Mouse (Mus musculus): ENCODE results near the gene Enox1. TPM values are rescaled to one million over a fixed set of nuclear protein-coding genes. Genes with fewer than 3 reads are reported as not detected.

Gene Enox1
- polyA plus RNA-seq, 1 experiment from 2014 or later = 7.7 TPM

GRCm38 (mm10) chr14:77343662-77344340 lies 187.2 kb downstream of the Enox1 start:
- Histone ChIP-seq H3K27ac (ENCODE audit: low read length) (peak overlapping the region; percentile 25; the same call in 1 of the 2 replicates), H3K9me3 (ENCODE audit: low read length) (no peaks in the 10 kb centered on the region), H3K4me3 (ENCODE audit: low read length) (no peak overlapping the region), H3K4me2 (replicated peaks; ENCODE audit: low read depth, low read length) (no peak overlapping the region), H3K27me3 (ENCODE audit: insufficient read depth, low read length) (no peaks in the 10 kb centered on the region), H3K4me1 (ENCODE audit: insufficient read depth, low read length) (0 out of 2 replicates have a peak, but pooled peaks cover 4% of the 10 kb centered on the region), H3K9ac (replicated peaks; ENCODE audit: low read length) (no peak overlapping the region), H3K36me3 (ENCODE audit: insufficient read depth, low read length) (no peaks in the 10 kb centered on the region)
- ATAC-seq (ENCODE audit: low FRiP score, low TSS enrichment) = no peak
- WGBS = 67% methylated on average over 11 of the region's 11 CpGs

GRCm38 (mm10) chr14:77346296-77346695 lies 189.7 kb downstream of the Enox1 start:
- Histone ChIP-seq H3K27me3 (ENCODE audit: insufficient read depth, low read length) (no peaks in the 10 kb centered on the region), H3K9me3 (ENCODE audit: low read length) (no peaks in the 10 kb centered on the region), H3K36me3 (ENCODE audit: insufficient read depth, low read length) (no peaks in the 10 kb centered on the region), H3K4me2 (replicated peaks; ENCODE audit: low read depth, low read length) (no peak overlapping the region), H3K4me3 (ENCODE audit: low read length) (no peak overlapping the region), H3K4me1 (ENCODE audit: insufficient read depth, low read length) (0 out of 2 replicates have a peak, but pooled peaks cover 4% of the 10 kb centered on the region), H3K27ac (ENCODE audit: low read length) (no peak overlapping the region), H3K9ac (replicated peaks; ENCODE audit: low read length) (no peak overlapping the region)
- no peak for ATAC-seq (ENCODE audit: low FRiP score, low TSS enrichment)
- WGBS = 85% methylated on average over 3 of the region's 3 CpGs

- H3K9me3 ChIP-seq (ENCODE audit: low read length) = no peaks in the 10 kb centered on the region
- H3K4me1 ChIP-seq (ENCODE audit: insufficient read depth, low read length) = no peaks in the 10 kb centered on the region
- no peak overlapping the region for H3K4me3 ChIP-seq (ENCODE audit: low read length)
- no peak overlapping the region for H3K4me2 ChIP-seq (replicated peaks; ENCODE audit: low read depth, low read length)
- no peak overlapping the region for H3K27ac ChIP-seq (ENCODE audit: low read length)
- H3K9ac ChIP-seq (replicated peaks; ENCODE audit: low read length) = no peak overlapping the region
- 82% methylated on average over 2 of the region's 2 CpGs for WGBS
- ATAC-seq (ENCODE audit: low FRiP score, low TSS enrichment) = no peak
- H3K36me3 ChIP-seq (ENCODE audit: insufficient read depth, low read length) = no peaks in the 10 kb centered on the region
- no peaks in the 10 kb centered on the region for H3K27me3 ChIP-seq (ENCODE audit: insufficient read depth, low read length)
Measured at GRCm38 (mm10) chr14:77351803-77352352, 195.3 kb downstream of the Enox1 start.

GRCm38 (mm10) chr14:77362662-77363061 lies 206.1 kb downstream of the Enox1 start:
- no peak overlapping the region for H3K4me2 ChIP-seq (replicated peaks; ENCODE audit: low read depth, low read length)
- no peak overlapping the region for H3K27ac ChIP-seq (ENCODE audit: low read length)
- no peaks in the 10 kb centered on the region for H3K4me1 ChIP-seq (ENCODE audit: insufficient read depth, low read length)
- no peak for ATAC-seq (ENCODE audit: low FRiP score, low TSS enrichment)
- H3K9ac ChIP-seq (replicated peaks; ENCODE audit: low read length) = no peak overlapping the region
- H3K4me3 ChIP-seq (ENCODE audit: low read length) = no peak overlapping the region
- H3K36me3 ChIP-seq (ENCODE audit: insufficient read depth, low read length) = no peaks in the 10 kb centered on the region
- no peaks in the 10 kb centered on the region for H3K27me3 ChIP-seq (ENCODE audit: insufficient read depth, low read length)
- no peaks in the 10 kb centered on the region for H3K9me3 ChIP-seq (ENCODE audit: low read length)
- WGBS = 79% methylated on average over 4 of the region's 4 CpGs

GRCm38 (mm10) chr14:77368411-77368810 lies 211.8 kb downstream of the Enox1 start:
- Histone ChIP-seq H3K27ac (ENCODE audit: low read length) (no peak overlapping the region), H3K27me3 (ENCODE audit: insufficient read depth, low read length) (no peaks in the 10 kb centered on the region), H3K9ac (replicated peaks; ENCODE audit: low read length) (no peak overlapping the region), H3K36me3 (ENCODE audit: insufficient read depth, low read length) (no peaks in the 10 kb centered on the region), H3K4me1 (ENCODE audit: insufficient read depth, low read length) (no peaks in the 10 kb centered on the region), H3K9me3 (ENCODE audit: low read length) (no peaks in the 10 kb centered on the region), H3K4me3 (ENCODE audit: low read length) (no peak overlapping the region), H3K4me2 (replicated peaks; ENCODE audit: low read depth, low read length) (no peak overlapping the region)
- ATAC-seq (ENCODE audit: low FRiP score, low TSS enrichment) = no peak
- 68% methylated on average over 8 of the region's 8 CpGs for WGBS

- Histone ChIP-seq H3K36me3 (ENCODE audit: insufficient read depth, low read length) (no peaks in the 10 kb centered on the region), H3K4me1 (ENCODE audit: insufficient read depth, low read length) (no peaks in the 10 kb centered on the region), H3K4me3 (ENCODE audit: low read length) (no peak overlapping the region), H3K27me3 (ENCODE audit: insufficient read depth, low read length) (no peaks in the 10 kb centered on the region), H3K9me3 (ENCODE audit: low read length) (no peaks in the 10 kb centered on the region), H3K4me2 (replicated peaks; ENCODE audit: low read depth, low read length) (no peak overlapping the region), H3K27ac (ENCODE audit: low read length) (no peak overlapping the region), H3K9ac (replicated peaks; ENCODE audit: low read length) (no peak overlapping the region)
- 68% methylated on average over 2 of the region's 2 CpGs for WGBS
- no peak for ATAC-seq (ENCODE audit: low FRiP score, low TSS enrichment)
Measured at GRCm38 (mm10) chr14:77369070-77369469, 212.5 kb downstream of the Enox1 start.

GRCm38 (mm10) chr14:77370521-77370920 lies 214.0 kb downstream of the Enox1 start:
- no peak overlapping the region for H3K9ac ChIP-seq (replicated peaks; ENCODE audit: low read length)
- ATAC-seq (ENCODE audit: low FRiP score, low TSS enrichment) = no peak
- H3K36me3 ChIP-seq (ENCODE audit: insufficient read depth, low read length) = no peaks in the 10 kb centered on the region
- 90% methylated on average over 3 of the region's 3 CpGs for WGBS
- no peaks in the 10 kb centered on the region for H3K27me3 ChIP-seq (ENCODE audit: insufficient read depth, low read length)
- H3K4me1 ChIP-seq (ENCODE audit: insufficient read depth, low read length) = no peaks in the 10 kb centered on the region
- H3K9me3 ChIP-seq (ENCODE audit: low read length) = no peaks in the 10 kb centered on the region
- no peak overlapping the region for H3K4me3 ChIP-seq (ENCODE audit: low read length)
- no peak overlapping the region for H3K4me2 ChIP-seq (replicated peaks; ENCODE audit: low read depth, low read length)
- no peak overlapping the region for H3K27ac ChIP-seq (ENCODE audit: low read length)

- WGBS = 63% methylated on average over 5 of the region's 5 CpGs
- Histone ChIP-seq H3K4me2 (replicated peaks; ENCODE audit: low read depth, low read length) (no peak overlapping the region), H3K36me3 (ENCODE audit: insufficient read depth, low read length) (no peaks in the 10 kb centered on the region), H3K4me3 (ENCODE audit: low read length) (no peak overlapping the region), H3K9me3 (ENCODE audit: low read length) (no peaks in the 10 kb centered on the region), H3K9ac (replicated peaks; ENCODE audit: low read length) (no peak overlapping the region), H3K27me3 (ENCODE audit: insufficient read depth, low read length) (no peaks in the 10 kb centered on the region), H3K4me1 (ENCODE audit: insufficient read depth, low read length) (no peaks in the 10 kb centered on the region; the same call in 1 of the 2 replicates), H3K27ac (ENCODE audit: low read length) (no peak overlapping the region)
- ATAC-seq (ENCODE audit: low FRiP score, low TSS enrichment) = no peak
Measured at GRCm38 (mm10) chr14:77371977-77372376, 215.4 kb downstream of the Enox1 start.

- Histone ChIP-seq H3K4me2 (replicated peaks; ENCODE audit: low read depth, low read length) (no peak overlapping the region), H3K9ac (replicated peaks; ENCODE audit: low read length) (no peak overlapping the region), H3K4me3 (ENCODE audit: low read length) (no peak overlapping the region), H3K36me3 (ENCODE audit: insufficient read depth, low read length) (no peaks in the 10 kb centered on the region), H3K27me3 (ENCODE audit: insufficient read depth, low read length) (no peaks in the 10 kb centered on the region), H3K27ac (ENCODE audit: low read length) (no peak overlapping the region), H3K9me3 (ENCODE audit: low read length) (no peaks in the 10 kb centered on the region), H3K4me1 (ENCODE audit: insufficient read depth, low read length) (no peaks in the 10 kb centered on the region; the same call in 1 of the 2 replicates)
- 84% methylated on average over 3 of the region's 3 CpGs for WGBS
- ATAC-seq (ENCODE audit: low FRiP score, low TSS enrichment) = no peak
Measured at GRCm38 (mm10) chr14:77373119-77373518, 216.6 kb downstream of the Enox1 start.

GRCm38 (mm10) chr14:77375054-77375453 lies 218.5 kb downstream of the Enox1 start:
- Histone ChIP-seq H3K4me2 (replicated peaks; ENCODE audit: low read depth, low read length) (no peak overlapping the region), H3K9ac (replicated peaks; ENCODE audit: low read length) (no peak overlapping the region), H3K27me3 (ENCODE audit: insufficient read depth, low read length) (no peaks in the 10 kb centered on the region), H3K4me1 (ENCODE audit: insufficient read depth, low read length) (no peaks in the 10 kb centered on the region; the same call in 1 of the 2 replicates), H3K36me3 (ENCODE audit: insufficient read depth, low read length) (no peaks in the 10 kb centered on the region), H3K27ac (ENCODE audit: low read length) (no peak overlapping the region), H3K4me3 (ENCODE audit: low read length) (no peak overlapping the region), H3K9me3 (ENCODE audit: low read length) (no peaks in the 10 kb centered on the region)
- ATAC-seq (ENCODE audit: low FRiP score, low TSS enrichment) = no peak
- 59% methylated on average over 2 of the region's 2 CpGs for WGBS

All from kidney, embryonic 16.5 days (tissue).